Mouse (Mus musculus): Measurements from ENCODE around the gene Rad51d.
A peak's percentile ranks its signal among the peaks of the same experiment; 100 is the strongest.
"Not testable (repeated sequence)": the region's sequence is repeated elsewhere in the genome, so short reads cannot be mapped to it uniquely, and the experiment has no call there.

The Rad51d gene

DNA sequence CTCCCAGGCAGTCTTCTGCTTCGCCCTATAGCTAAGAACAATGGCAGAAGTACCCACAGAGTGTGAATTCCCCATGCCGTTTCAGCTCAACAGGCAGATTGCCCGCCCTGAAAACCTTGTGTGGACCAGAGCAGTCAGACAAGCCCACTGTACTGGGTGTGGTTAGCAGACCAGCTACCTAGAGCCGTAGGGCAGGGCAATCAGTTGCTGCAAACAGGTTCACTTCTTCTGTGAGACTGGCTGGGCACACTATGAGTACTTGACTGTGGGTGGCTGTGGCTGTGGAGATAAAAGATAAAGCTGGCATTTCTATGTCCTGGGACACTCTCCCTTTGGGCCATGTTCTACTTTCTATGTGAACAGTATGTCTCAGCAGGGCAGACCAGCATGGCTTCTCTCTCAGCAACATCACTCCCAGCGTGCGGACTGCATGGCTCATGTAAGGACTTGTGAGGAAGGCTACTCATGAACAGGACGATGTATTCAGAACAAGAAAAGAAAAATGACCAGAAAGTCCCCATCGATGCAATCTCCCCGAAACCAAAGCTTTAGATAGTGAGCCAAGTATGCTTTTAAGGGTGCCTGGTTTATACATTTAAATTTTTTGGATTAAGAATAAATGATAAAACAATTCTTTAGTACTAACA lies 35.0 kb downstream of the Rad51d start:
- DNase-seq (ENCODE audit: low spot score), result no peak

DNA sequence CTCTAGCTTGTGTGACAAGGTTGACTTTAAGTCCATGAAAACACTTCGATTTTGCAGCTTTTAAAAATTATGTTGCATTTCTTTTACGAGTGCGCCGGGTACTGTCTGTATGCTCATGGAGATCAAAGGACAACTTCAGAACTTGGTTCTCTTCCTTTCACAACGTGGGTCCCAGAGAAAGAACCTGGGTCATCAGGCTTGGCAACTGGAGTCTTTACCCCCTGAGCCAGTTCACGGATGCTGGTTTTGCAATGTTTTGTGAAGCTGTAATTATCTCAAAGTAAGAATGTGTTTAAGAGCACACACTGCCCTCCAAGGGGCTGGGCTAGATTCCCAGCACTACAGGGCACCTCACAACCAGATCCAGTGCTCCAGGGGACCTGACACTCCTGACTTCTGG lies 36.3 kb downstream of the Rad51d start:
- DNase-seq (ENCODE audit: low spot score), result no peak

DNA sequence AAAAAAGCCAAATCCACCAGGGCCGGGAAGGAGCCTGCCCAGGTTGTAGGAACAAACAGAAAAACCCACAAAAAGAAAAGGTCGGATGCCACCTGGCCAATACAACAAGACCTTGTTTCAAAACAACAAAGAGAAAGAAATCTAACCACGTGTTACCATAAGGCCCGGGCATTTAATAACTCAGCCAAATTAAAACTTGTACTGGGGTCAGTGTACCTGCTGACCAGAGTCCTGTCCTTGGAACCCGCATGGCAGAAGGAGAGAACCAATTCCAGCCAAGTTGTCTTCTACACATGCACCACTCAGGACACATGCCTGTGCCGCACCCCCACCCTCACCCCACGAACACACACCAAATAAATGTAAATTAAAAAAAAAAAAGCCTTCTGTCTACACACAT lies 37.5 kb downstream of the Rad51d start:
- no peak for DNase-seq (ENCODE audit: low spot score)

DNA sequence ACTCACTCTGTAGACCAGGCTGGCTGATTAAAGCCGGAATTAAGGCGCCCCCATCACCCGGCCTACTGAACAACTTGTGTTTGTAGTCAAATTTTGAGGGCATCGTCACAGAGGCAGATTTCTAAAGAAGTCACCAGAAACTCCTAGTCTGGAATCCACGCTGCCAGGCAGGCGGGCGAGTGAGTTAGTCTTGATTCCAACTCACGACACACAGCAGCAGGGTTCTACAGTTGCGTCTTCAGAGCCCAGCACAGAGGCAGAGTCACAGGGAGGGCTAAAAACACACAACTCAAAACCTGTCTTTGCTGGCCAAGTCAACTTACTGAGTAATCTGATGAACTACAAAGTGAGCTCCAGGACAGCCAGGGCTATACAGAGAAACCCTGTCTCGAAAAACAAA lies 37.9 kb downstream of the Rad51d start:
- no peak for DNase-seq (ENCODE audit: low spot score)

DNA sequence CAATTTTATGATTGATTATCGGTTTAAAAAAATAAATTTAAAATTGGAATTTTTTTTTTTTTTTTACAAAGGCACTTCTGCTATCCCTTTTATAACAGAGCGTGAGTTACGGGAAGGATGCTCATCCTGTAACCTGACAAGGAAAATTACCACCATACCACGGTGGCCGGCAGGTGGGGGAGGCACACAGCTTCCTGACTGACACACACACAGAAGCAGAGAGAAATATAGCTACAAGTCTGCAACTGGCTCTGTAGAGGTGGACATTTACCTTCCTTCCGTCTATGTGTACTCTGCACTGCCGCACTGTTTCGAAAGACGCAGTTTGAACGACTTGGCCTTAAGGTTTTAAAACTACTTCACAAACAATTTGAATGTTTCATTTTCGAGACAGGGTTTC lies 38.3 kb downstream of the Rad51d start:
- no peak for DNase-seq (ENCODE audit: low spot score)

DNA sequence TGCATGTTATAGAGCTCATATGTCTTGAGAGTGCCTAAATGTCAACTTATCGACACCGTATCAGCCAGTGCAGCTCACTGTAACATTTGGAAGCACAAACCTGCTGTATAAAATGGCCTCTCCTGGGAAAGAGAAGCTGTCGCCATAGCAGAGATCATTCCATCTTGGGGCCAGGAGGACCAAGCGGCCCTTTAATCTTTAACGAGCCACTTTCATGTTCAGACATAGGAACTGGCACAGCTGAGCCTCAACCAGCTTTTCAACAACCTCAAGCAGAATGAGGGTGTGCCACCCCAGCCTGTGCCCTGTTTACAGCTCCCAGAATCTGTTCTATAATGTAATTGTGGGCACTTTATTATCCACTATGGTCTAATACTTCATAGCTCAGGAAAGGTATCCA lies 40.2 kb downstream of the Rad51d start:
- no peak for DNase-seq (ENCODE audit: low spot score)

DNA sequence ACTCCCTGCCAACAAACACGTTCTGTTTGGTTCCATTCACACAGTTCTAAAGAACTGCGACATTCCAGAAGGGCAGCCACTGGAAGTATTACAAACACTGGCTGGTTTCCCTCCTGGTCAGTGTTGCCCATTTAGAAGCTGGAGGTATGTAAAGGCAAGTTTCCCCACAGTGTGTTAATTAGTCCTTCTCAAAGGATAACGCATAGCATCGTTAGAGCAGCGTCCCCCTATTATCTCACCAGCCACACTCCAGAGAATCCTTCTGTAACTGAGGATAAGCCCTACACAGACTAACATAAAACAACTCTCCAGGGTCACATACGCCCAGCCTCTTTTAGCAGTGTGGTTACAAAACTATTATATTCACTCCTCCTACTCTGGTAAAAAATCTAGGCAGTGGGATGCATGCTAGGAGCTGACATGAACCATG lies 42.8 kb downstream of the Rad51d start:
- no peak for DNase-seq (ENCODE audit: low spot score)

DNA sequence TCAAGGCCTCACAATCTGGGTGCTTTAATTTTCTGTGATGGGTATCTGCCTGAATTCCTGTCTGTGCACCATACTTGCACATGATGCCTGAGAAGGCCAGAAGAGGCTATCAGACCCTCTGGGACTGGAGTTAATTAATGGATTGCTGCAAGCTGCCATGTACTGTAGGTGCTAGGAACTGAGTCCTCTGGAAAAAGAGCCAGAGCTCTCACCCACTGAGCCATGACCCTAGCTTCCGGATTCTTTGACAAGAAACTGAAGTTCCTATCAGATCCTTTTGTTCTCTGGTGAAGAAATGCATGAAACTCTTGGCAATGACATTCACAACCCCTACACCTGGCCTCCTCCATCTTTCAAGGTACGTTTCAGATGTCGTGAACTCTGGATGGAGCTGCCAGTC lies 43.5 kb downstream of the Rad51d start:
- DNase-seq (ENCODE audit: low spot score), result no peak

DNA sequence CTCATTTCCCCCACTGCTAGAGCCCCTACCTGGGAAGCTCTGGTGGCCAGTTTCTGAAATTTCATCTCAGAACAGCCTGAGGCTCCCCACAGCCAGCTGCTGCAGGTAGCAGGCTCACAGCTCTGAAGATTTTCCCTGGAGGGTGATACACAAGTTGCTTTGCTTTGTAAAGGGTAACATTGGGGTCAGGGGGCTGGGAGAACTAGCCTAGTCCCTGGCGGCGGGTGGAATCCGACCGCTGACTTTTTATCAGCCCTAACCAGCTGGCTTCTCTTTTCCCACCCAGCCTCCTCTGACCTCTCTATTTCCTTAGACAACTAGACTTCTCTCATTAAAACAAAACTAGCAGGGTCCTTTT lies 44.4 kb downstream of the Rad51d start:
- no peak for DNase-seq (ENCODE audit: low spot score)

DNA sequence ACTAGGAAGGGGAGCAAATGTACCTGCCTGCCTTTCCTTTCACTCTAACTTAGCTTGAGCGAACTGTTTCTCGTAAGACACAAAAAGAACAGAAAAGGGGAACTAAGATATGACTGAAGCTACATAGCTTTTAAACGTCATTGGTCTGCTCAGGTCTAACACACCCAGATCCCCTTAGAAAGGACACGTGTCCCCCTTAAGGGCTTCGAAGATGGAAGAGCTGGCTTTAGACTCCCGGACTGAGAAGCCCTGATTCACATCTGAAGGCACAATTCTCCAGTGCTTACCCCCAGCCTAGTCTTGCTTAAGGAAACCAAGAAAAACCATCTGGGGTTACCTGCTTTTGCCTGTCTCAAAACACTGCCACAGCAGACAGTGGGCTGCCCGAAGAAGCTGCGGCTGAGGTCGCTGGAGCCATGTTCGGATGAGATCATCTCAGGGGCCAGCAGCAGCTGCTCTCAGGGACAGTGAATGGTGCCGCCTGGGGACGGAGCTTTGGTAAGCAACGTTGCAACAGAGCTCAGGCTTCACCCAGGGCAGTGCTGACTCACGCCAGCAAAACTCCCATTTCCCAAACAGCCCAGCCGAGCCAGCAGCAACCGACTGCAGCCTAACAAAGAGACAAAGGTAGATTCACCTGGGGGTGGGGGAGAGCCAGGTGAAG lies 44.9 kb downstream of the Rad51d start:
- DNase-seq (ENCODE audit: low spot score), result peak; percentile 59

DNA sequence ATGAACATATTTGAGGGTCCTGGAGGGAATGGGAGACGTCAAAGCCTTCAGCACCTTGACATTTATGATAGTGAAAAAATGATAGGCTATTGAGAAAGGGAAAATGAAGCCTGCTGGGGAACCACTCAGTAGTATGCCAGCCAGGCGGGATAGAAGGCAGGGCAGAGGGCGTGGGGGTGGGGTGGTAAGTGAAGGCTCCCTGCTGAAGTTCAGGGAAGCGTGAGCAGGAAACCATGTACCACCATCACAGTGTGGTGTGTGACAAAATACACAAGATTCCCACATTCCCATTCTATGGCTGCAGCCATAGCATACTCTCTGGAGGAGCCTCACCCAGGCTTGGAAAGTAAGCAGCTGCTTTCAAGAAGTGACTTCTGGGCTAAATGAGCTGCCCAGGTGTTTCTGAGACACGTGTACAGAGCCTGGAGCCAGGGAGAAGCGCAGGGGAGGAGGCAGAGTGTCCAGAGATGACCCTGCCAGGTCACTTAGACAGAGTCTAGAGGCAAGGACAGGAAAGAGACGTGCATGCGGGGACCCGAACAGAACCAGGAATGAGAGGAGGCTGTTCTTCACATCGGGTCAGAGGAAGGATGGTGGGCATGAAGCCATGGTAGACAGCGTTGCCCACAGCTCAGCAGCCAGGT lies 45.5 kb downstream of the Rad51d start:
- no peak for DNase-seq (ENCODE audit: low spot score)

DNA sequence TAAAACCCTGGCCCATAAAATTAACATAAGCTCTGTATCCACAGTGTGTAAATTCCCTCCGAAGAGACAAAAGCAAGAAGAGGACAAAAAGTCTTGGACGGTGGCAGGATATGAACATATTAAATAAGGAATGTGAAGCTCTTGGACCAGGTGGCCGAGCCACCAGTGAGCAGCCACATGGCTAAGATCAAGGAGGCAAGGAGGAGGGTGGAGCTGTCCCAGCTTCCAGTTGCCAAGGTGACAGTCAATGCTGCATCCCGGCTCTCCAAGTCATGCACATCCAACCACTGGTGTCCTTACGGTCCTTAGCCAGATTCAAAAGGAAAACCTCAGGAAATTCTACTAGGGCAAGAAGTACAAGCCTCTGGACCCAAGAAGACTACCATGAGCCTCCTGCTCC lies 51.9 kb downstream of the Rad51d start:
- no peak for DNase-seq (ENCODE audit: low spot score)

DNA sequence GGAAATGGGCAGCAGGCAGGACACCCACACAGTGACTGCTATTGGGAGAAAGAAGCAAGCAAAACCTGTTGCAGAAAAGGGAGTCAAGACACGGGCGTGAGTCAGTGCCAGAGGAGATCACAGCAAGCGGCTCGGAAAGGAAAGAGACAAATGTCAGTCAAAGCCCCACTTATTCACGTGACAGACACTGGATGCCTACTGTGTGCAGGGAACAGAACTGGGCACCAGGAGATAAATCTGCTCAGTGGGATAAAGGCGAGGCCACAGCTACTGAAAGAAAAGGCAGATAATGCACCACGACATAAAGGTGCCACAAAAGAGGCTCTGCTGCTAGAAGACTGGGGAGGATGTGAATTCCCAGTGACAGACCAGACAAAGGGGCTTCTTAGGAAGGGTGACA lies 52.6 kb downstream of the Rad51d start:
- DNase-seq (ENCODE audit: low spot score), result no peak

DNA sequence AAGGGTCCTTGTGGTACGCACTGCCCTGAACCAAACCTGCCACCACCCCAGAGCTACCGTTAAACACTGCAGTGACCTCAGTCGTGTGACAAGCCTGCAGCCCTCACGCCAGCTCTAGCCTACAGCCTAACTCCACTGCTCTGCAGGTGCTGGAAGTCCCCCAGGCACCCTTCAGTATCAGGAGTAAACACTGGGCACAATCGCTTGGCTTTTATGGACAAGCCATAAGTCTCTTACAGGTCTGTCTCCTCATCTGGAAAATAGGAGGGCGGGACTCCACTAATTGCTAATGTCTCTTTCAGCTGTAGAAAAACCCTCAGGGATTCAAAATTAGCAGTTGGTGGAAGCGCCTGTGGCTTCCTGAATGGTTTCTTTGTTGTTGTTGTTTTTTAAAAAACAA lies 53.2 kb downstream of the Rad51d start:
- no peak for DNase-seq (ENCODE audit: low spot score)

DNA sequence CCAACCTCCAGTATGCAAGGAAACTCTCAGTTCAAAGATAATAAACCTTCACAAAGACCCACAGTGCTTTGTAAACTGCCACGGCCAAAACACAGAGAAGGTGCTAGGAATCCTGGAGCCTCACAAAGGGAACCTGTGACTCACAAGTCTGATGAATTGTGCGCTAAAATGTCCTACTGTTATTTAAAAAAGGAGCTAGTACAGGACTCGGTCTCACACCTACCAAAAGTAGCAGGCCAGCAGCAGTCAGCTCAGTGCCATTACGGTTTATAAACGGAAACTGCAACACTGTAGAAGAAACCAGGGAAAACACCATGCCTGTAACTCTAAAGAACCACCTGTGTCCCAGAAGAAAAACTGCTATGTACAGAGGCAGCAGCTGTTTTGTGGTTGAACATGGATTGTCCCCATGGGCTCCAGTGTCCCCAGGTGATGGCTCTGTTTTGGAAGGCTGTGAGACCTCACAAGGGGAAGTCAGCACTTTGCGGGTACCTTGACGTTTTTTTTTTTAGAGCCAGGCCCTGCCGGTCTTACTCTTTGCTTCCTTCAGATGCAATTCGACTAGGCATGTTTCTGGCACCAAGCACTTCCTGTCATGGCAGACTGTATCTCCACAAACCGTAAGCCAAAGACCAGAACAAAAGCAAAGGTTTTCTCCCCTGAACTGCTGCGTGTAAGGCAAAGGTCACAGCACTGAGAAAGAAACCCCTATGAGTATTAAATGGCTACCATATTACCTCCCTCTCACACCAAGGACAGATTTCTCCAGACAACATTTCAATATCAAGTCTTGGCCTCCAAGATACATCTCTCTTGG lies 54.6 kb downstream of the Rad51d start:
- DNase-seq (ENCODE audit: low spot score), result no peak

DNA sequence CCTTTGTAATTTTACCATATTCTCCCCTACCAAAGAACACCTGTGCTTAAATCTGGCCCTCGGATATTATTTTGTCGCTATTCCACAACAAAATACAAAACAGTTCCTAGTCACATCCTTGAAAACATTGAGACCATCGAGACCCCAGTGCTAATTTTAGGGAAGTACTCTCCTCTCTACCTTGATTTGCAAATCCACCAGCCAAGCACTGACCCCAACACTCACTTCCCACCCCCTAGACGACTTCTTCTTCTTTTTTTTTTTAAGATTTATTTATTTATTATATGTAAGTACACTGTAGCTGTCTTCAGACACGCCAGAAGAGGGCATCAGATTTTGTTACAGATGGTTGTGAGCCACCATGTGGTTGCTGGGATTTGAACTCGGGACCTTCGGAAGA lies 56.1 kb downstream of the Rad51d start:
- DNase-seq (ENCODE audit: low spot score), result not testable (repeated sequence)

DNA sequence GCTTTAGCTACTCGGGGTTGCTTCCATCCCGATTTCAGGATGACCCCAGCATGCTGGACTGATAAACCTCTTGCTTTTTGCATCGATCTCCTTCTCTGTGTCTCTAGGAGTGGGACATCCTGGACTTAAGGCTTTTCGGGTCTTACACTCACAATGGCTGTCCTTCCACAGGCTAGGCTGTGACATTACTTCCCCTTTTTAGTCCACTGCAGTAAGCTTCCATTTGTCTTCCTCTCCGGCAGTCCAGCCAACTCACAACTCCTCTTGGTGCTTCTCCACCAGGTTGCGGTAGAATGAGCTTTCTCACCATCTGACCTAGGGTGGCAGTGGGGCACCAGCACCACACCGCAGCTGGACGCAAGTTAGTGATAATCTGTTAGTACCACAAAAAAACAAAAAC lies 56.5 kb downstream of the Rad51d start:
- no peak for DNase-seq (ENCODE audit: low spot score)

DNA sequence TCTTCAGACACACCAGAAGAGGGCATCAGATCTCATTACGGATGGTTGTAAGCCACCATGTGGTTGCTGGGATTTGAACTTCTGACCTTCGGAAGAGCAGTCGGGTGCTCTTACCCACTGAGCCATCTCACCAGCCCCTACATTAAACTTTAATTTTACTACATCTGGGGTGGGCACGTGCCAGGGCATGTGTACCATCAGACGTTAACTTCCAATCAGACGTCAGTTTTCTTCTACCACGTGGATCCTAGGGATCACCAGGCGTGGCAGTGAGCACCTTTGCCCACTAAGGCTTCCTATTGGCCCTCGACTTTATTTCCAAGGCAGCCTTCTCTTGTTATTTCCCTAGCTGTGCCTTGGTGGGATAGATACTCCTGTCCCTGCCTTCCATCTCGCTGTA lies 58.0 kb downstream of the Rad51d start:
- DNase-seq (ENCODE audit: low spot score), result not testable (repeated sequence)

DNA sequence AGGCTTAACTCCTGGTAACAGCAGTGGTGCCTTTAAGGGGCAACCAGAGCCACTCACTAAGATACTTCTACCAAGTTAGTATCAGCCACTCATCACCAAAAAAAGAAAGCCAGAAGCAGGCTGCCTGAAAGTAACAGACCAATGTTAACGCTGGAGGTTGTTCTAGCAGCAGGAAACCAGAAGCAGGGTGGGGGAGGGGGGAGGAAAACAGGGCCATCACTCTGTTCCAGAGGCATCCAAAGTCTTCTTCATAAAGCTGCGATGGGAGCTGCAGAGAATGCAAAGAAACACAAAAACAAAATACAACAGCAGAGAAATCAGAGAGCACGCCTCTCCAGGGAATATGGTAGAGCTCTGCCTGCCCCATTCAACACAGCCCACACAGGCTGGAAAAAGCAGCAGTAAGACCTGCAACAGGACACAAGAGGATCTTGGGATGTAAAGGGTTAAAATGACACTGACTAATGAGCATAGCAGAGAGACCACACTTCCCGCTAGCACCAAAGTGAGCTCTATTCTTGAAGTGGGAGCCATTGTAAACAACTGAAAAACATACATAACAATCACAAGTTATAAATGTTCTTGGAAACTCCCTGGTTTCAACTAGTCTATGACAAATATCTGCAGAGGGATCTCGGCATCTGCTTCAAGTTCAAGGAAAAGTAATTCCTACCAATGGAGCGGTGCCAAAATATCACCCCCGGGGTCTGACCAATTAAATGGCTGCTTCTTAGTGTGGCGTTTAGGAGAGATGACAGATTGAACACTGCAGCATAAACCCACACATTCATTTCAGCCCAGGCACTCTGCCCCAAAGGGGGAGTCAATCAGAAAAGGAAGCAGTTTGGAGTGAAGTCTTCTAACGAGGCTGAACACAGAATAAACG lies 59.2 kb downstream of the Rad51d start:
- no peak for DNase-seq (ENCODE audit: low spot score)

DNA sequence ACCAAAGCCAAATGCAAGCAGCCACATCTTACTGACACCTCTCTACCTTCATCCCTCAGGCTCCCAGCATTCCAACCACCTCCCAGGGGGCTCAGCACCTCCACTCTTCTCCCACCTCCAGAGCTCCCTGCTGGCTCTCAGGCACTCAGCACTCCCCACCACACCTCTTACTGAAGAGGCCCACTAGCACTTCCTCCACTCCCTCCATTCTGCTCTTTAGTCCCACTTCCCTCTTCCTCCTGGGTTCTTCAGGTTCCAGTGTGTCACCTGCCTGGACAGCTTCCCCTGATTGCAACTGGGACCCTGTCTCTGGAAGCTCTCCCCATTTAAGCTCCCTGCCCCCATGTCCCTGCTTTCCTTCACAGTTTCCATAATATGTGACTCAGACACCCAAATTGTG lies 63.6 kb downstream of the Rad51d start:
- DNase-seq (ENCODE audit: low spot score), result no peak

Data from testis, postnatal 10 days (tissue).